Mouse (Mus musculus) embryonic stem cell, embryonic (primary cell): ENCODE data around the gene Lrrc1.
"Not testable (repeated sequence)": the region's sequence is repeated elsewhere in the genome, so short reads cannot be mapped to it uniquely, and the experiment has no call there.

ENCODE experiments used
- CTCF ChIA-PET, 4 experiments: fragments of 300-600 bp in 2 of 4; fragments of 350-600 bp in 2 of 4; sonication (Branson Sonifier 250); formaldehyde crosslinking; loops; one replicate each; lab custom pipeline; 2022; ENCODE audit warnings: inconsistent platforms in 2 of 4; lab: Charles Lee
- POLR2A ChIA-PET, 4 experiments: fragments of 300-600 bp in 2 of 4; fragments of 350-600 bp in 2 of 4; sonication (Branson Sonifier 250); formaldehyde crosslinking; loops; one replicate each; lab custom pipeline; 2022; ENCODE audit warnings: antibody characterized with exemption in 4 of 4, inconsistent platforms in 1 of 4; lab: Charles Lee

Gene Lrrc1

GRCm38 (mm10) chr9:77544354-77545067 is at the start of gene Lrrc1:
Gene Lrrc1 (minus strand): TSS chr9:77544870.
- POLR2A ChIA-PET, result interaction anchor here (0.6 to 3.8 kb wide), 25 partner anchors 9 to 229 kb away, joined by 3 to 25 read pairs (median 4); no protein-coding TSS in a partner anchor
- CTCF ChIA-PET, result interaction anchor here in 3 of 4 experiments (0.6 to 1.5 kb wide), 10 partner anchors 9 to 138 kb away, joined by 3 to 6 read pairs (median 4); no protein-coding TSS in a partner anchor

- CTCF ChIA-PET, result interaction anchor here in 1 of 4 experiments (0.6 kb wide), 1 partner anchor 211 kb away, joined by 4 read pairs; no protein-coding TSS in a partner anchor
Measured at GRCm38 (mm10) chr9:77592423-77592822, 47.8 kb upstream of the Lrrc1 start.

GRCm38 (mm10) chr9:77589496-77589895 is 44.8 kb upstream of the Lrrc1 start:
- ChIA-PET POLR2A (no interaction called here), CTCF (no interaction called here)

More at GRCm38 (mm10) chr9:77592423-77592822, 47.8 kb upstream of the Lrrc1 start:
- POLR2A ChIA-PET, result no interaction called here

DNA sequence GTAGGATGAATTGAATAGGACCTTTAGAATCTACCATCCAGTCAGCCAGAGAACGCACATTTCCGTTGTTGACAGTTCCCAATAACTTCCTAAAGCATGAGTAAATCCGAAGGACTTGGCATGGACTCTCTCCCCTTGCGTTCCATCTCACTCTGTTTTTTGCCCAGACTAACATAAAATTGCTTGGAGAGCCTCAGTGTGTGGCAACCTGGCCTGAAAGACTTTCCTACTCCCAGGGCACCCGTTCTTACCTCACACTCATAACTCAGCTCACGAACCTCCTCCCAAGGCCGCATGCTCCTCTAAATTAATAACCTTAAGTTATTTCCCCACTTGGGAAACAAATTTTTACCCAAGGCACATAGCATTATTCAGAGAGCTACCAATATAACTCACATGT is 42.9 kb upstream of the Lrrc1 start:
- POLR2A ChIA-PET, result no interaction called here
- CTCF ChIA-PET, result interaction anchor here in 3 of 4 experiments (0.5 to 2.1 kb wide), 6 partner anchors 8 to 1386 kb away, joined by 3 to 8 read pairs (median 3); no protein-coding TSS in a partner anchor

GRCm38 (mm10) chr9:77586806-77587591 is 42.3 kb upstream of the Lrrc1 start:
- ChIA-PET CTCF (interaction anchor here in 3 of 4 experiments (0.5 to 2.1 kb wide), 6 partner anchors 9 to 1385 kb away, joined by 3 to 8 read pairs (median 3); no protein-coding TSS in a partner anchor), POLR2A (no interaction called here)

- POLR2A ChIA-PET, result no interaction called here
- CTCF ChIA-PET, result interaction anchor here in 1 of 4 experiments (0.6 kb wide), 1 partner anchor 205 kb away, joined by 4 read pairs; no protein-coding TSS in a partner anchor
Measured at GRCm38 (mm10) chr9:77584746-77585145, 40.1 kb upstream of the Lrrc1 start.

DNA sequence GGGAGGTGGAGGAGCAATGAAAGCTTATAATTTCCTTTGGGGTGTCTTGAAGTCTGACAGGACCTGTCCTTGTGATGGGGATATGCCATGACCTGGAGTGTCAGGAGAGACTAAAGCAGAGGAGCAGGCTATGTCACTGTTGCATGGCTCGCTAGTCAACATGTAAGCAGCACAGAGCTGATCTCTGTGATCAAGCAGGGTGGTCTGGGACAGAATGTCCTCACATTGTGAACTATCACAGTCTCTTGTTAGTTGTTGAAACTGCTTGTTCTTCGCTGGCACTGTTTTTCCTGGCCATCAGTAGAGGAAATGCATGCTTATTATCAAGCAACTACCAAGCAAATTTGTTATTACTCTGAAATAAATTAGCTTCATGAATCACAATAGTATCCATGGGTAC is 38.6 kb upstream of the Lrrc1 start:
- ChIA-PET POLR2A (interaction anchor here in 1 of 4 experiments (0.6 kb wide), 1 partner anchor 234 kb away, joined by 3 read pairs; no protein-coding TSS in a partner anchor), CTCF (interaction anchor here in 2 of 4 experiments (1.4 to 2.1 kb wide), 2 partner anchors 13 kb away, joined by 3 to 7 read pairs; no protein-coding TSS in a partner anchor)

GRCm38 (mm10) chr9:77579827-77580226 is 35.2 kb upstream of the Lrrc1 start:
- CTCF ChIA-PET, result interaction anchor here in 2 of 4 experiments (0.6 to 1.8 kb wide), 2 partner anchors 17 to 29 kb away, joined by 3 to 5 read pairs; no protein-coding TSS in a partner anchor
- POLR2A ChIA-PET, result no interaction called here

GRCm38 (mm10) chr9:77577931-77578330 is 33.3 kb upstream of the Lrrc1 start:
- ChIA-PET CTCF (interaction anchor here in 1 of 4 experiments (0.6 kb wide), 1 partner anchor 174 kb away, joined by 3 read pairs; no protein-coding TSS in a partner anchor), POLR2A (no interaction called here)

GRCm38 (mm10) chr9:77577409-77577808 is 32.7 kb upstream of the Lrrc1 start:
- CTCF ChIA-PET, result interaction anchor here in 1 of 4 experiments (0.6 kb wide), 1 partner anchor 174 kb away, joined by 3 read pairs; no protein-coding TSS in a partner anchor
- POLR2A ChIA-PET, result interaction anchor here in 1 of 4 experiments (0.7 kb wide), 1 partner anchor 9 kb away, joined by 4 read pairs; no protein-coding TSS in a partner anchor

- POLR2A ChIA-PET, result no interaction called here
- CTCF ChIA-PET, result interaction anchor here in 2 of 4 experiments (0.7 to 0.9 kb wide), 2 partner anchors 20 to 448 kb away, joined by 3 read pairs; no protein-coding TSS in a partner anchor
Measured at GRCm38 (mm10) chr9:77576320-77576719, 31.6 kb upstream of the Lrrc1 start.

- CTCF ChIA-PET, result not testable (repeated sequence)
- POLR2A ChIA-PET, result interaction anchor here in 1 of 4 experiments (0.7 kb wide), 1 partner anchor 522 kb away, joined by 4 read pairs; no protein-coding TSS in a partner anchor
Measured at GRCm38 (mm10) chr9:77574996-77575395, 30.3 kb upstream of the Lrrc1 start.

GRCm38 (mm10) chr9:77571851-77572250 is 27.2 kb upstream of the Lrrc1 start:
- ChIA-PET POLR2A (no interaction called here), CTCF (no interaction called here)

GRCm38 (mm10) chr9:77568789-77569506 is 24.3 kb upstream of the Lrrc1 start:
- ChIA-PET POLR2A (interaction anchor here in 2 of 4 experiments (0.5 to 1.3 kb wide), 2 partner anchors 8 to 25 kb away, joined by 3 to 4 read pairs; no protein-coding TSS in a partner anchor), CTCF (interaction anchor here in 1 of 4 experiments (0.8 kb wide), 1 partner anchor 27 kb away, joined by 3 read pairs; no protein-coding TSS in a partner anchor)

- POLR2A ChIA-PET, result no interaction called here
Measured at GRCm38 (mm10) chr9:77561827-77562226, 17.2 kb upstream of the Lrrc1 start.

DNA sequence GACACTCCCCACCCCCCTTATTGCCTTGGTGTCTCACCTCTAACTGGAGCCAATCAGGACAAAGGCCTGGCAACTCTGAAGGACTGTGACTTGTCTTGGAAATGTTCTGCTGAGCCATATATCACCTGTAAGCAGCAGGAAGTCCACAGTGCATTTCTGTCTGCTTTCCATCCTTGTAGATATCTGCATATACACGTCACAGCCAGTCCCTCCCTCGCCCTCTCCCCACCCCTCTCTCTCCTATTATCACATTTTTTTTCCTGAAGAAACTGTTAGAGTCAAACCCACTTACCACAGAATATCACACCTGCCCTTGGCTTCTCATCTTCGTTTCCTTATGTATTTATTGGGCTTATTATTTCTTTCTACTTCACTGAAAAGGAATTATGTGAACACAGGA is 13.3 kb upstream of the Lrrc1 start:
- ChIA-PET CTCF (no interaction called here), POLR2A (interaction anchor here in 1 of 4 experiments (1.6 kb wide), 1 partner anchor 14 kb away, joined by 4 read pairs; the partner anchor contains the start of gene Lrrc1)

More at GRCm38 (mm10) chr9:77561827-77562226, 17.2 kb upstream of the Lrrc1 start:
- CTCF ChIA-PET, result no interaction called here

GRCm38 (mm10) chr9:77557181-77557580 is 12.5 kb upstream of the Lrrc1 start:
- CTCF ChIA-PET, result no interaction called here
- POLR2A ChIA-PET, result interaction anchor here in 1 of 4 experiments (1.6 kb wide), 1 partner anchor 13 kb away, joined by 4 read pairs; the partner anchor contains the start of gene Lrrc1
